Mouse (Mus musculus) CH12.LX (cell line): ENCODE data around the gene Sema3a.
A peak's percentile ranks its signal among the peaks of the same experiment; 100 is the strongest.

Experiments used
- BHLHE40 ChIP-seq: IDR thresholded peaks from 2 replicates; pipeline ENCODE4 v1.6.1; 2011; ENCODE audit warnings: mild to moderate bottlenecking, low read depth, low read length, improper control_type of control experiment
- CTCF ChIP-seq, 2 experiments: IDR thresholded peaks in 1 of 2; conservative IDR thresholded peaks in 1 of 2; 2 replicates each; pipeline ENCODE4 v1.5.1; 2011 to 2012; ENCODE audit warnings: low read depth in 2 of 2, low read length in 2 of 2, improper control_type of control experiment in 1 of 2, inconsistent platforms in 1 of 2, mild to moderate bottlenecking in 1 of 2, moderate library complexity in 1 of 2
- E2F4 ChIP-seq: IDR thresholded peaks from 2 replicates; pipeline ENCODE4 v1.6.1; 2011; ENCODE audit warnings: low read depth, low read length, improper control_type of control experiment; ENCODE audit not compliant: insufficient replicate concordance
- EP300 ChIP-seq: IDR thresholded peaks from 2 replicates; pipeline ENCODE4 v1.6.1; 2011; ENCODE audit warnings: low read length, improper control_type of control experiment
- JUND ChIP-seq: conservative IDR thresholded peaks from 2 replicates; pipeline ENCODE4 v1.6.1; 2011; ENCODE audit warnings: low read depth, low read length, improper control_type of control experiment
- MXI1 ChIP-seq: IDR thresholded peaks from 2 replicates; pipeline ENCODE4 v1.6.1; 2011; ENCODE audit warnings: mild to moderate bottlenecking, low read depth, low read length, improper control_type of control experiment
- POLR2A ChIP-seq: IDR thresholded peaks from 2 replicates; pipeline ENCODE4 v1.6.1; 2011; ENCODE audit warnings: low read depth, mild to moderate bottlenecking, improper control_type of control experiment, low read length
- POLR2AphosphoS2 ChIP-seq: IDR thresholded peaks from 2 replicates; pipeline ENCODE4 v1.6.1; 2011; ENCODE audit warnings: low read depth, low read length, improper control_type of control experiment
- RCOR1 ChIP-seq: conservative IDR thresholded peaks from 2 replicates; pipeline ENCODE4 v1.6.1; 2012; ENCODE audit warnings: low read depth, mild to moderate bottlenecking, inconsistent platforms, low read length, improper control_type of control experiment
- SMC3 ChIP-seq: IDR thresholded peaks from 2 replicates; pipeline ENCODE4 v1.6.1; 2011; ENCODE audit warnings: low read depth, low read length, improper control_type of control experiment
- TCF12 ChIP-seq: IDR thresholded peaks from 2 replicates; pipeline ENCODE4 v1.6.1; 2014; ENCODE audit warnings: low read depth, mild to moderate bottlenecking, inconsistent platforms, low read length, improper control_type of control experiment
- UBTF ChIP-seq: IDR thresholded peaks from 2 replicates; pipeline ENCODE4 v1.6.1; 2012; ENCODE audit warnings: low read depth, mild to moderate bottlenecking, inconsistent platforms, low read length, improper control_type of control experiment, moderate library complexity
- ZMIZ1 ChIP-seq: IDR thresholded peaks from 2 replicates; pipeline ENCODE4 v1.6.1; 2012; ENCODE audit warnings: low read depth, mild to moderate bottlenecking, inconsistent platforms, low read length, improper control_type of control experiment

DNA sequence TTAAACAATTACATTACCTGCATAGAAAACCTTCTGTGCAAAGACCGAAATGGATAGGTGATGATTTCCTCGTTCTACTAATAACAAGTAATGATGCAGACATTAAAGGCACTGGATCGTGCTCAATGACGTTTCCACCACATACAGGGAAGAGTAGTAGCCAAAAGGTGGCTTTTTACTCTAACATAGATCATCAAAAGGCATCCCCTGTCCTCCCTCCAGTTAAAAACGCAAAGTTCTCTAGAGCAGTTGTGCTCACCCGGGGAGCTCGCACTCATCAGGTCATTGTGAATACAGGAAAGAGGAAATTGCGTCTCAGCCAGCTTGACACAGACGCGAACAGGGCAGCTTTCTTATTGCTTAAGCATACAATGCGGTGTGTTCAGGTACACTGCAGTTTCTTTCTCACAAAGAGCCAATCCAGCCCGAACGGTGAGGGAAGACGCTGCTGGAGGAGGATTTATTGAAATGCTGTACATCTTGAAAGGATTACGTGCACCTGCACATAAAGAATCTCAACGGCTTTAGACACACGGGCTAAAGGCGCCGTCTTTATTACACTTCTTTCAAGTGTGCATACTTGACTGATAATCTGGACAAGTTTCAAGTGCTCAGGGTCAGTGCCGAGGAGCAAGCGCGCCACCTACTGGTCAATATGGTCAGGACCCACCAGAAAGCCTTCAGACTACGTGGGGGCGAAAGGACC lies 503.5 kb downstream of the Sema3a start:
- TF ChIP-seq EP300 (no peak), UBTF (no peak), ZMIZ1 (no peak), TCF12 (no peak), POLR2A (no peak), E2F4 (no peak), POLR2AphosphoS2 (no peak), CTCF (conservative IDR thresholded peaks at IDR 0.05 in 1 of 2, IDR thresholded peaks at IDR 0.05 in 1 of 2; ENCODE audit: low read depth in 2 of 2, low read length in 2 of 2) (peak in 1 of 2 experiments; percentile 80; a peak in 2 of 4 replicates), JUND (no peak), SMC3 (peak; percentile 64), RCOR1 (no peak), MXI1 (no peak), BHLHE40 (no peak)
